Mouse (Mus musculus) midbrain, embryonic 14.5 days (tissue): ENCODE measurements around the gene Atg4d. TPM values are rescaled to one million over a fixed set of nuclear protein-coding genes. Genes with fewer than 3 reads are reported as not detected.
A peak's percentile ranks its signal among the peaks of the same experiment; 100 is the strongest.
"Not testable (repeated sequence)": the region's sequence is repeated elsewhere in the genome, so short reads cannot be mapped to it uniquely, and the experiment has no call there.

Source experiments
- ATAC-seq: fragments of 200-750 bp; cut with Nextera tagmentation; 2 replicates; pipeline ENCODE4 v1.8.0; 2017; ENCODE audit warnings: moderate number of reproducible peaks, moderate library complexity; ENCODE audit not compliant: low FRiP score, low TSS enrichment
- DNase-seq: peaks from one replicate; pipeline ENCODE4 v3.0.0-alpha.2; 2015
- H3K27ac ChIP-seq: fragments of 300-500 bp; sonication (generic); replicated peaks from 2 replicates; pipeline ENCODE4 v1.5.1; 2014; ENCODE audit warnings: mild to moderate bottlenecking, low read depth, low read length, moderate library complexity
- H3K27me3 ChIP-seq: fragments of 300-500 bp; sonication (generic); 2 replicates; pipeline ENCODE4 v1.6.1; 2014; ENCODE audit warnings: low read length, control low read depth, mixed read lengths; ENCODE audit not compliant: control insufficient read depth, insufficient read depth
- H3K36me3 ChIP-seq: fragments of 300-500 bp; sonication (generic); 2 replicates; pipeline ENCODE4 v1.6.1; 2014; ENCODE audit warnings: low read length, control low read depth; ENCODE audit not compliant: control insufficient read depth, insufficient read depth
- H3K4me1 ChIP-seq: fragments of 300-500 bp; sonication (generic); 2 replicates; pipeline ENCODE4 v1.6.1; 2014; ENCODE audit warnings: mild to moderate bottlenecking, antibody characterized with exemption, low read length, control low read depth; ENCODE audit not compliant: control insufficient read depth, insufficient read depth
- H3K4me2 ChIP-seq: fragments of 300-500 bp; sonication (generic); 2 replicates; pipeline ENCODE4 v1.6.1; 2014; ENCODE audit warnings: mild to moderate bottlenecking, low read length, moderate library complexity
- H3K4me3 ChIP-seq: fragments of 300-500 bp; sonication (generic); replicated peaks from 2 replicates; pipeline ENCODE4 v1.5.1; 2014; ENCODE audit warnings: low read depth, low read length
- H3K9ac ChIP-seq: fragments of 300-500 bp; sonication (generic); replicated peaks from 2 replicates; pipeline ENCODE4 v1.6.1; 2014; ENCODE audit warnings: mild to moderate bottlenecking, low read length, moderate library complexity
- H3K9me3 ChIP-seq: fragments of 300-500 bp; sonication (generic); 2 replicates; pipeline ENCODE4 v1.6.1; 2016; ENCODE audit warnings: low read length, control low read depth, mixed read lengths; ENCODE audit not compliant: control insufficient read depth
- WGBS: fragments of 180-500 bp; shearing (Covaris S2); extraction: QIAGEN DNeasy Blood & Tissue Kit; methylation state at CpG from one replicate; pipeline ENCODE4 v1.1.7; 2014; 5-methylcytosine and 5-hydroxymethylcytosine counted together
- polyA plus RNA-seq: library from polyadenylated mRNA; unstranded; fragments of >200 nt; fragmentation: Nextera tagmentation; extraction: Ambion mirVana; gene quantifications from 2 replicates; pipeline ENCODE4 v1.2.1, GENCODE M21; 2014

Atg4d gene
- polyA plus RNA-seq, 1 experiment from 2014 or later: 44.7 TPM

- H3K27ac ChIP-seq: no peak overlapping the region
- DNase-seq (no peak), ATAC-seq (no peak)
- WGBS: 69% methylated on average over 2 of the region's 2 CpGs
- peaks cover 1% of the 10 kb centered on the region; the same call in 1 of the 2 replicates for H3K36me3 ChIP-seq
- no peaks in the 10 kb centered on the region for H3K9me3 ChIP-seq
- H3K27me3 ChIP-seq: no peaks in the 10 kb centered on the region
- H3K4me1 ChIP-seq: peaks cover 15% of the 10 kb centered on the region
- no peak overlapping the region for H3K9ac ChIP-seq
- no peak overlapping the region for H3K4me2 ChIP-seq
- no peak overlapping the region for H3K4me3 ChIP-seq
Observed at GRCm38 (mm10) chr9:21261831-21262230, 3.3 kb upstream of the Atg4d start.

- H3K36me3 ChIP-seq: peaks cover 23% of the 10 kb centered on the region
- DNase-seq (no peak), ATAC-seq (0 out of 2 replicates have a peak, but pooled peaks have one; percentile 3)
- H3K4me3 ChIP-seq: peak overlapping the region; percentile 90
- no peaks in the 10 kb centered on the region for H3K27me3 ChIP-seq
- peak overlapping the region; percentile 70 for H3K4me2 ChIP-seq
- peak overlapping the region; percentile 76 for H3K27ac ChIP-seq
- H3K9me3 ChIP-seq: no peaks in the 10 kb centered on the region
- peak overlapping the region; percentile 57 for H3K9ac ChIP-seq
- peaks cover 16% of the 10 kb centered on the region for H3K4me1 ChIP-seq
- WGBS: 17% methylated on average over 17 of the region's 17 CpGs
Observed at GRCm38 (mm10) chr9:21264272-21264999, 657 bp upstream of the Atg4d start.

- Histone ChIP-seq H3K27ac (no peak overlapping the region), H3K27me3 (no peaks in the 10 kb centered on the region), H3K9me3 (no peaks in the 10 kb centered on the region), H3K36me3 (peaks cover 34% of the 10 kb centered on the region), H3K4me1 (peaks cover 16% of the 10 kb centered on the region), H3K4me2 (peak overlapping the region; percentile 70), H3K4me3 (peak overlapping the region; percentile 90), H3K9ac (peak overlapping the region; percentile 84)
- ATAC-seq (peak; percentile 51), DNase-seq (no peak)
- WGBS: 6% methylated on average over 11 of the region's 11 CpGs
Observed at GRCm38 (mm10) chr9:21265611-21266010, 518 bp downstream of the Atg4d start.

- no peaks in the 10 kb centered on the region for H3K9me3 ChIP-seq
- H3K4me2 ChIP-seq: peak overlapping the region; percentile 70
- no peak for ATAC-seq
- H3K36me3 ChIP-seq: peaks cover 46% of the 10 kb centered on the region
- no peak for DNase-seq
- no peak overlapping the region for H3K4me3 ChIP-seq
- H3K9ac ChIP-seq: 0 out of 2 replicates have a peak overlapping the region, but pooled peaks have one; percentile 20
- 96% methylated on average over 5 of the region's 5 CpGs for WGBS
- no peak overlapping the region for H3K27ac ChIP-seq
- peaks cover 16% of the 10 kb centered on the region for H3K4me1 ChIP-seq
- no peaks in the 10 kb centered on the region for H3K27me3 ChIP-seq
Observed at GRCm38 (mm10) chr9:21266889-21267288, 1.8 kb downstream of the Atg4d start.

- no peak overlapping the region for H3K4me3 ChIP-seq
- 94% methylated on average over 16 of the region's 16 CpGs for WGBS
- no peaks in the 10 kb centered on the region for H3K27me3 ChIP-seq
- no peak overlapping the region for H3K27ac ChIP-seq
- no peak for DNase-seq
- H3K4me1 ChIP-seq: peaks cover 16% of the 10 kb centered on the region
- H3K36me3 ChIP-seq: peaks cover 61% of the 10 kb centered on the region
- no peak overlapping the region for H3K4me2 ChIP-seq
- H3K9me3 ChIP-seq: no peaks in the 10 kb centered on the region
- no peak overlapping the region for H3K9ac ChIP-seq
- ATAC-seq: no peak
Observed at GRCm38 (mm10) chr9:21268305-21268704, 3.2 kb downstream of the Atg4d start.

GRCm38 (mm10) chr9:21269590-21269989 is 4.5 kb downstream of the Atg4d start:
- Histone ChIP-seq H3K4me1 (peaks cover 13% of the 10 kb centered on the region), H3K36me3 (peaks cover 73% of the 10 kb centered on the region)
- not testable (repeated sequence) for H3K4me2 ChIP-seq, H3K27me3 ChIP-seq, H3K27ac ChIP-seq, H3K9ac ChIP-seq, H3K9me3 ChIP-seq, DNase-seq, H3K4me3 ChIP-seq, ATAC-seq
- WGBS: 89% methylated on average over 5 of the region's 5 CpGs

- no peaks in the 10 kb centered on the region for H3K27me3 ChIP-seq
- DNase-seq: no peak
- no peak overlapping the region for H3K4me2 ChIP-seq
- H3K9me3 ChIP-seq: no peaks in the 10 kb centered on the region
- WGBS: 94% methylated on average over 9 of the region's 9 CpGs
- no peak overlapping the region for H3K27ac ChIP-seq
- H3K36me3 ChIP-seq: peaks cover 96% of the 10 kb centered on the region
- no peak for ATAC-seq
- no peaks in the 10 kb centered on the region for H3K4me1 ChIP-seq
- no peak overlapping the region for H3K4me3 ChIP-seq
- no peak overlapping the region for H3K9ac ChIP-seq
Observed at GRCm38 (mm10) chr9:21272391-21272790, 7.3 kb downstream of the Atg4d start.

GRCm38 (mm10) chr9:21273094-21273493 is 8.0 kb downstream of the Atg4d start:
- no peaks in the 10 kb centered on the region for H3K9me3 ChIP-seq
- ATAC-seq (no peak), DNase-seq (no peak)
- no peak overlapping the region for H3K9ac ChIP-seq
- H3K36me3 ChIP-seq: peaks cover 98% of the 10 kb centered on the region
- H3K4me2 ChIP-seq: no peak overlapping the region
- no peak overlapping the region for H3K27ac ChIP-seq
- no peaks in the 10 kb centered on the region for H3K27me3 ChIP-seq
- H3K4me1 ChIP-seq: no peaks in the 10 kb centered on the region
- H3K4me3 ChIP-seq: no peak overlapping the region
- 87% methylated on average over 8 of the region's 8 CpGs for WGBS
